Mouse (Mus musculus): Measurements from ENCODE around the gene Lrrc8e.

- TF ChIP-seq GATA1 (IDR thresholded peaks at IDR 0.05; ENCODE audit: low read length) (no peak), TAL1 (IDR thresholded peaks at IDR 0.05; ENCODE audit: low read length) (no peak)
Measured at GRCm38 (mm10) chr8:4249213-4249612, 22.6 kb downstream of the Lrrc8e start.
